Mouse (Mus musculus): ENCODE data around the gene Acrv1.
"Not testable (repeated sequence)": the region's sequence is repeated elsewhere in the genome, so short reads cannot be mapped to it uniquely, and the experiment has no call there.

The Acrv1 gene

DNA sequence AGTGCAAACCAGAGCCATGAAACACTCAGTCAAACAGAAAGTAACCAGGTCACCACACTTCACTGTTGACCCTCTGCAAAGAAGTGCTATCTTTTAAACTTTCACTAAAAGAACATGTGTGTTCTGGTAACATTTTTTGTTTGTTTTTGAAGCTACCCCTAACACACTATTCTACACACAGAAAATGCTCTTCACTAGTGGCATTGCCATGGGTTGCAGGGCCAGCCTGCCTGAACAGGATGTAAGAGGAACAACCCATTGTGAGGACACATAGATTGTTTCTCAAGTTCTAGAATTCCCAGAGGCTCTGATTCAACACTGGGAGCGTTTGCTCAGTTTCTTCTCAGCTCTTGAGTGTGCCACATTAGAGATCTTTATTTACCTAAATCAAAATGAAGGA, at the start of gene Acrv1:
Acrv1 (plus strand) TSS at position 301 of the 400 bp plus-strand sequence.
- no peak for DNase-seq

- DNase-seq: not testable (repeated sequence)
These were observed 49.7 kb upstream of the Acrv1 start, which contains the start of gene A630095E13Rik for GRCm38 (mm10) chr9:36643276-36643675. Gene A630095E13Rik (minus strand): TSS chr9:36643376.

DNA sequence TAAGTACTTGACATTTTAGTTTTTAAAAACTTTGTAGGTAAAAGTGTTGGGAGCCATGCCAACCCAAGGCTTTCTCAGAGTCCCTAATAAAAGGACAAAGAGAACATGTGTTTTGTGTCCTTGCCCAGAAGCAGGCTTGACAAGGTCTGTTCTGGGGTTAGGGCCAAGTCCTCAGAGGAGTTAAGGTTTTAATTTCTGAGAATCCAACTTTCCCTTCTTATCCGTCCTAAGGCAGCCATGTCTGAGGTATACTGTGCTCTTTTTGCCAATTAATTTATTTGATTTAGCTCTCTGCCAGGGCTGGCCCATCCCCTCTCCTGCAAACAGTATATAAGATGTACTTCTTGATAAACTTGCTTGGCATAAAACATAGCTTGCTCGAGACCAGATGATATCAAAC, 11.6 kb upstream of the Acrv1 start:
- no peak for DNase-seq

DNA sequence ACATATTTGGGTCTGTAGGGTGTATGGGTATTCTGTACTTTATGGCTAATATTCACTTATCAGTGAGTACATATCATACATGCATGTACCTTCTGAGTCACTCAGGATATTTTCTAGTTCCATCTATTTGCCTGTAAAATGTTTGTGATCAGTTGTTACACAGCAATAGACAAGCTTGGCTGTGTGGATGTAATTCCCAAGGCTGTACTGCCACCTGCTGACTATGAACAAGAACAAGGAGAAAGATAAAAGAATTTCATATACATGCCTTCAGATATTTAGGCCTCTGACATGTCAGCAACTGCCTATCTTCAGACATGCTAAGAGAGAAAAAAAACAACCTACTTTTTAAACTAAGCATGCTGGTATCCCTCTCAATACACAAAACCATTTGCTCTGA, 5.7 kb upstream of the Acrv1 start:
- DNase-seq: no peak

DNA sequence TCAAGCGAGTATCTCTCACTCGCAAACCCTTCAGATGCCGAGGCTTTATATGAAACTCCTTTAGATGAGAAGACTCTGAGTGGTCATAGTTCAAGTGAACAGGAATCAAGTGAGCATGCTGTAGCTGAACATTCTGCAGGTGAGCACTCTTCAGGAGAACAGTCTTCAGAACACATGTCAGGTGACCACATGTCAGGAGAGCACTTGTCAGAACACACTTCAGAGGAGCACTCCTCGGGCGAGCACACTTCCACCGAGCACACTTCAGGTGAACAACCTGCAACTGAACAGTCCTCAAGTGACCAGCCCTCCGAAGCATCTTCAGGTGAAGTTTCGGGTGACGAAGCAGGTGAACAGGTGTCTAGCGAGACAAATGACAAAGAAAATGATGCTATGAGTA, 1.3 kb downstream of the Acrv1 start:
- no peak for DNase-seq

DNA sequence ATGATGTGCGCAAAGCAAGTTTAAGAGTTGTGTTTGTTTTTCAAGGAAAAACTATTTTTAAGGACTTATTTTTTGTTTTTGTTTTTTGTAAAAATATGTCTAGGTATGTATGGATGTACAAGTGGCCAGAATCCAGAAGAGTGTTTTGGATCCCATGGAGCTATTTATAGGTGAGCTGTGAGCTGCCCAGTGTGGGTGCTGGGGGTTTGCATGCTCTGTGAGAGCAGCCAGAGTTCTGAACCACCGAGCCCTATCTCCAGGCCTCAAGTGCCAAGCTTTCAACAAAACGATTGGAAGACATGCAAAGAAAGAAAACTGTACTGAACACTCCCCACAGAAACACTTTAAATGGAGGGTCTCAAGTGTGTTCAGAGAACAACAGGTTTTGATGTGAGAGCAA, 12.9 kb downstream of the Acrv1 start:
- no peak for DNase-seq

DNA sequence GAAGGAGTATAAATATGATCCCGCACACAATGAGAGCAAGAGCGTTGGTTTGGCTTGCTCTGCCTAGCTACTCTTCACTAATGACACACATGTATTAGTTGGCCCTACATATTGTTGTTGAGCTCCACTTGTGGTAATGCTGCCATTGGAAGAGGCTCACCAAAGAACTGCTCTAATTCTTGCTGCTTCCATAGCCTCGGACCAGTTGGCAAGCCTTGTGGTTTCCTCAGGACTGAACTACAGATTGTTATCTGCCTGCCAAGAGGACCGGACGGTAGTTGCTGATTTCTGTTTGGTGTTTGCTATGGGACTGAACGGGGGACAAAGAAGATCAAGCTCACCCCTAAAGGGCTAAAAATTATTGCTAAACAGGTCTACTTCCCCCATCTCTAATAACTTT, 14.3 kb downstream of the Acrv1 start:
- DNase-seq: no peak

- no peak for DNase-seq
These were observed 23.6 kb downstream of the Acrv1 start for GRCm38 (mm10) chr9:36716624-36717023.

DNA sequence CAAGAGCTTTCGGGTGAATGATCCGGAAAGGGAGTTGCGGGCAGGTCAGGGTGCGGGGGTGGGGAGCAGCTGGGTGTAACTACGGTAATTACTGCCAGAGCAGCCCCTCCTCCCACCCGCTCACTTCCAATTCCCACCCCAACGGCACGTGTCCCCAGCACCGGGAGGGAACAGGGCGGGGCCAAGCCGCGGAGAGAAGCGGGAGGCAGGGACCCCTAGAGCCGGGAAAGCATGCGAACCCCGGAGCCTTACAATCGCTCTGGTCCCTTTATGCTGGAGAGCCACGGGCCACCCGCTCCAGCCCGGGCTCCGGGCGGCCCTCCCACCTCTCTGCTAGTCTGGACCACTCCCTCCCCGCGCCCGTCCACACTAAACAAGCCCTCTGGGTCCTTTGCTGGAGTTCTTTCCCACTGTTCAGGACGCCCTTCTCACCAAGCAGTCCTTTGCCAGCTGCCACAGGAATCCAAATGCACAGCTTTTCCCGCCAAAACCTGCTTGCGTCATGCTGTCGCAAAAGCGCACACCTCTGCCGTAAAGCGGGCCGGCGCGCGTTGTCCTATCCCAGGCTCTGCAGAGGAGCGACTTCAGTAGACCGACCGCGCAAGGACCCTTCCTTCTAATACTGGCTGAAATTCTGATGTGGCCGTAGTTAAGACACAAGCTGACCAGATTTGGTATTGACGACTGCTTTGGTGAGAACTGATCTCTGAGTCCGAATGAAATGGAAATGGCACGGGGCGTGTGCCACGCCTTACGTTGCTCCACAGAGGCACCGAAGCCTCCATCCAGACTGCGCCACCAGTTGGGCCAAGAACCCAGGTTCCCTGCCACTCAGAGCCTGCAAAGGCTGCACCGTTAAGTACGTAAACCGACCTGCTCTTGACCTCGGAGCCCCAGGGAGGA, 33.4 kb downstream of the Acrv1 start:
- peak; percentile 88 for DNase-seq

- no peak for DNase-seq
These were observed 34.2 kb downstream of the Acrv1 start, which contains the start of gene Chek1 for GRCm38 (mm10) chr9:36727034-36727755. Gene Chek1 (minus strand): TSS chr9:36727065.

Data from thymus, postnatal 36 days (tissue).